Mouse (Mus musculus): ENCODE data around the gene Camta2. TPM values are rescaled to one million over a fixed set of nuclear protein-coding genes. Genes with fewer than 3 reads are reported as not detected.
A peak's percentile ranks its signal among the peaks of the same experiment; 100 is the strongest.

The Camta2 gene
- polyA plus RNA-seq, 1 experiment from 2014 or later = 10.9 TPM

GRCm38 (mm10) chr11:70646691-70647650 is 40.9 kb downstream of the Camta2 start, which contains the start of the genes Rnf167 and Slc25a11:
TSS of gene Rnf167 (plus strand) at chr11:70647235.
TSS of gene Slc25a11 (minus strand) at chr11:70647479.
- ATAC-seq (ENCODE audit: insufficient number of reproducible peaks, low FRiP score) = peak; percentile 89
- H3K4me1 ChIP-seq (replicated peaks) = peaks cover 51% of the 10 kb centered on the region
- H3K9me3 ChIP-seq (replicated peaks) = no peaks in the 10 kb centered on the region
- H3K27me3 ChIP-seq (replicated peaks) = no peaks in the 10 kb centered on the region
- peak within 1 kb of the TSS; percentile 89 for H3K4me3 ChIP-seq
- WGBS = under 1% methylated on average over 63 of the region's 63 CpGs
- H3K9ac ChIP-seq = peak within 1 kb of the TSS; percentile 97
- peak within 1 kb of the TSS; percentile 98 for H3K4me2 ChIP-seq
- peak within 1 kb of the TSS; percentile 99 for H3K27ac ChIP-seq (ENCODE audit: poor library complexity, severe bottlenecking)
- peaks cover 68% of the 10 kb centered on the region for H3K36me3 ChIP-seq

GRCm38 (mm10) chr11:70646259-70646555 is 41.7 kb downstream of the Camta2 start:
- ATAC-seq (ENCODE audit: insufficient number of reproducible peaks, low FRiP score) = no peak
- 28% methylated on average over 3 of the region's 3 CpGs for WGBS
- no peaks in the 10 kb centered on the region for H3K9me3 ChIP-seq (replicated peaks)
- H3K4me3 ChIP-seq = peak overlapping the region; percentile 80
- H3K27ac ChIP-seq (ENCODE audit: poor library complexity, severe bottlenecking) = peak overlapping the region; percentile 99
- peak overlapping the region; percentile 93 for H3K4me2 ChIP-seq
- peaks cover 61% of the 10 kb centered on the region for H3K36me3 ChIP-seq
- H3K9ac ChIP-seq = peak overlapping the region; percentile 97
- peaks cover 45% of the 10 kb centered on the region for H3K4me1 ChIP-seq (replicated peaks)
- no peaks in the 10 kb centered on the region for H3K27me3 ChIP-seq (replicated peaks)

DNA sequence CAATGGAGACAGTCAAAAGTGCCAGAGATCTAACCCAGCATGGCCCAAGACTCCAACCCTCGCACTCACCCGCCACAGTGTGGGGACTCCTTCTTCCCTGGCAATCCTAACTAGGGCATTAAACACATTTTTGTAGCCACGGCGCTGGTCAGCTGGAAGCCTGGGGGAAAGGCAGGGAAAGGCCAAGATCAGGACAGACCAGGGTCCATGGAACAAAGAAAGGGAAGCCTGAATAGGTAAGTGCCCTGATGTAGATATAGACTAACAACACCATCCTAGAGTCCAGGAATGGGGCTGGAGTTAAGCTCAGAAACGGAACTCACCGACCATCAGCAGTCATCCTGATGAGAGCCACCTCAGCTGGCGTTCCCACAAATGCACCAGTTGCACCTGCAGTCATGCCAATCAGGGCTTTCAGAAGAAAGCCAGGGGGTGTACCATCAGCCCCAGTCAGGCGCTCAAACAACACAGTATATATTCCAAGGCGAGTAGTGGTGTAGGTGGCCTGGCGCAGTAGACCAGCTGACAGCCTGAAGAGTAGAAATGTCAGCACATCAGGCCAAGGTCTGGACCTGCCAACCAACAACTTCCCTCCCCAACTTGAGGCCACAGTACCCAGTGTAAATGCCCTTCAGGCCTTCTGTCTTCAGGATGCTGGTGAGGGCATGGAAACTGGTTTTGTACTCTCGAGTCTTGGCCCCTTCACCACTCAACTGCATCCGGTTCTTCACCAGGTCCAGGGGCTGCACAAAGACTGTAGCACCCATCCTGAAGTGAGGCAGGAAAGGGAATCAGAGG is 42.2 kb downstream of the Camta2 start:
- peaks cover 56% of the 10 kb centered on the region for H3K36me3 ChIP-seq
- 79% methylated on average over 12 of the region's 12 CpGs for WGBS
- ATAC-seq (ENCODE audit: insufficient number of reproducible peaks, low FRiP score) = no peak

DNA sequence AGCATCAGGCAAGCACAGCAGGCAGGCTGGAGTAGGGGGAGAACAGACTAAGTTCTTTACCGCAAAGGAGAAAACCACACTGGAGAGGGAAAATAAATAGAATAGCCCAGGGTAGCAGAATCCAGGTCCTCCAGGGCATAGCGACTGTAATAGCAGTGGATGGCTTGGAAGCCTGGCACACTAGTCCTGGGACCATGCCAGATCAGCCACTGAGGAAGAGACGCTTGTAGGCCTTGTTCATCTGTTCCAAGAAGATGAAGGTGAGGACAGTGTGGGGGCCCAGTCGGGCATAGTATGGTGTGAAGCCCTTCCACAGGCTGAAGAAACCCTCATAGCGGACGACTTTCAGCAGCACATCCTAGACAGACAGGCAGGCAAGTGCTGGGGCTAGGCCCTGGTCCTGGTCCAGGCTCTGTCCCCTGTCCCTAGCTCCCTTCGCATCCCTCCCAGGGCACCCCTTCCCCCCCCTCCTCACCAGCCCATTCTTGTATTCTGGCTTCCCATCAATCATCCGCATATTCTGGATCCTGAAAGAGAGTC is 43.3 kb downstream of the Camta2 start:
- no peak overlapping the region for H3K4me2 ChIP-seq
- no peak overlapping the region for H3K27ac ChIP-seq (ENCODE audit: poor library complexity, severe bottlenecking)
- H3K36me3 ChIP-seq = peaks cover 47% of the 10 kb centered on the region
- 96% methylated on average over 8 of the region's 8 CpGs for WGBS
- H3K4me1 ChIP-seq (replicated peaks) = peaks cover 38% of the 10 kb centered on the region
- H3K27me3 ChIP-seq (replicated peaks) = no peaks in the 10 kb centered on the region
- H3K4me3 ChIP-seq = no peak overlapping the region
- H3K9ac ChIP-seq = peak overlapping the region; percentile 97; the same call in 1 of the 2 replicates
- no peaks in the 10 kb centered on the region for H3K9me3 ChIP-seq (replicated peaks)
- ATAC-seq (ENCODE audit: insufficient number of reproducible peaks, low FRiP score) = no peak

More for the DNA sequence above, 42.2 kb downstream of the Camta2 start:
- Histone ChIP-seq H3K9me3 (replicated peaks) (no peaks in the 10 kb centered on the region), H3K27me3 (replicated peaks) (no peaks in the 10 kb centered on the region), H3K4me1 (replicated peaks) (peaks cover 39% of the 10 kb centered on the region), H3K9ac (peak overlapping the region; percentile 97), H3K4me2 (peak overlapping the region; percentile 93), H3K4me3 (peak overlapping the region; percentile 80), H3K27ac (ENCODE audit: poor library complexity, severe bottlenecking) (peak overlapping the region; percentile 99)

DNA sequence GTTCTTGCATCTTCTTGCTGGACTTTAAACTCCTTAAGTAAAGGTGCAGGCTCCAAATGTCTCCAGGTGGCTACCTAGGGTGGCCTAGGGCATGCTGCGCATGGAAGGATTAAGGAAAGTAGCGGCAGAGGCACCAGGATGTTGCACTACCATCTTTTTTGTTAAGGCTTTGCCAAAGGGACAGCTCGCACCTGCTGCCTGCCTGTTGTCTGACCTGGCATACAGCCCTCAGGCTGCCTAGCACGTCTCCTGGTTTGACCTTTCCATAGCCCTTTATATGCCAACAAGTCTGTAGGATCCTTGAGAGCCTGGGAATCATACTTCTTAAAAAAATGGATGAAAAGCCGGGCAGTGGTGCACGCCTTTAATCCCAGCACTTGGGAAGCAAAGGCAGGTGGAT is 44.9 kb downstream of the Camta2 start:
- no peak overlapping the region for H3K4me2 ChIP-seq
- no peak overlapping the region for H3K4me3 ChIP-seq
- ATAC-seq (ENCODE audit: insufficient number of reproducible peaks, low FRiP score) = no peak
- H3K27me3 ChIP-seq (replicated peaks) = no peaks in the 10 kb centered on the region
- WGBS = 87% methylated on average over 6 of the region's 6 CpGs
- peaks cover 39% of the 10 kb centered on the region for H3K4me1 ChIP-seq (replicated peaks)
- no peak overlapping the region for H3K9ac ChIP-seq
- H3K36me3 ChIP-seq = peaks cover 33% of the 10 kb centered on the region
- H3K27ac ChIP-seq (ENCODE audit: poor library complexity, severe bottlenecking) = no peak overlapping the region
- no peaks in the 10 kb centered on the region for H3K9me3 ChIP-seq (replicated peaks)

DNA sequence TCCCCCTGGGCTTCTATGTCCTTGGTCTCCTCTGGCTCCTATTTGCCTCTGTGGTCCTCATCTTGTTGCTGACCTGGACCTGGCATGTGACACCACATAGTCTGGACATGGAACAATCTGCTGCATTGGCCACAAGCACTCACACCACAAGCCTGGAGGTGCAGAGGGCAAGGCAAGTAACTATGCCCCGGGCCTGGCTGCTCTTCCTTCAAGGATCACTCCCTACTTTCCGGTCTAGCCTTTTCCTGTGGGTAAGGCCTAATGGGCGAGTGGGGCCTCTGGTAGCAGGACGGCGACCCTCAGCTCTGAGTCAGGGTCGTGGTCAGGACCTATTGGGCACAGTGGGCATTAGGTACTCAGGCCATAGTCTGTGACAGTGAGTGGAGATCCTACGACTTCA is 46.7 kb downstream of the Camta2 start:
- peaks cover 36% of the 10 kb centered on the region for H3K4me1 ChIP-seq (replicated peaks)
- WGBS = 74% methylated on average over 7 of the region's 7 CpGs
- no peaks in the 10 kb centered on the region for H3K9me3 ChIP-seq (replicated peaks)

GRCm38 (mm10) chr11:70639976-70640375 is 47.9 kb downstream of the Camta2 start:
- H3K4me3 ChIP-seq = no peak overlapping the region
- H3K4me1 ChIP-seq (replicated peaks) = peaks cover 23% of the 10 kb centered on the region
- ATAC-seq (ENCODE audit: insufficient number of reproducible peaks, low FRiP score) = no peak
- H3K9me3 ChIP-seq (replicated peaks) = no peaks in the 10 kb centered on the region
- H3K27ac ChIP-seq (ENCODE audit: poor library complexity, severe bottlenecking) = no peak overlapping the region
- WGBS = 72% methylated on average over 8 of the region's 8 CpGs
- H3K4me2 ChIP-seq = no peak overlapping the region
- no peaks in the 10 kb centered on the region for H3K27me3 ChIP-seq (replicated peaks)
- H3K9ac ChIP-seq = no peak overlapping the region
- H3K36me3 ChIP-seq = peaks cover 23% of the 10 kb centered on the region

More for the DNA sequence above, 46.7 kb downstream of the Camta2 start:
- H3K36me3 ChIP-seq = peaks cover 33% of the 10 kb centered on the region
- no peak for ATAC-seq (ENCODE audit: insufficient number of reproducible peaks, low FRiP score)
- no peak overlapping the region for H3K4me3 ChIP-seq
- no peak overlapping the region for H3K4me2 ChIP-seq
- H3K27ac ChIP-seq (ENCODE audit: poor library complexity, severe bottlenecking) = no peak overlapping the region
- H3K9ac ChIP-seq = no peak overlapping the region
- no peaks in the 10 kb centered on the region for H3K27me3 ChIP-seq (replicated peaks)

- H3K36me3 ChIP-seq = peaks cover 12% of the 10 kb centered on the region
- no peak within 1 kb of the TSS for H3K4me3 ChIP-seq
- no peaks in the 10 kb centered on the region for H3K27me3 ChIP-seq (replicated peaks)
- peak within 1 kb of the TSS; percentile 28; the same call in 1 of the 2 replicates for H3K9ac ChIP-seq
- ATAC-seq (ENCODE audit: insufficient number of reproducible peaks, low FRiP score) = peak; percentile 81
- WGBS = 1% methylated on average over 5 of the region's 5 CpGs
- peaks cover 21% of the 10 kb centered on the region for H3K4me1 ChIP-seq (replicated peaks)
- peak within 1 kb of the TSS; percentile 34 for H3K4me2 ChIP-seq
- no peaks in the 10 kb centered on the region for H3K9me3 ChIP-seq (replicated peaks)
- peak within 1 kb of the TSS; percentile 39 for H3K27ac ChIP-seq (ENCODE audit: poor library complexity, severe bottlenecking)
Observed at GRCm38 (mm10) chr11:70638714-70639278, 49.1 kb downstream of the Camta2 start, which contains the start of gene Gp1ba. TSS of gene Gp1ba (plus strand) at chr11:70639122.

GRCm38 (mm10) chr11:70638293-70638692 is 49.6 kb downstream of the Camta2 start:
- Histone ChIP-seq H3K9me3 (replicated peaks) (no peaks in the 10 kb centered on the region), H3K27ac (ENCODE audit: poor library complexity, severe bottlenecking) (peak overlapping the region; percentile 39), H3K4me1 (replicated peaks) (peaks cover 21% of the 10 kb centered on the region), H3K4me2 (peak overlapping the region; percentile 34), H3K4me3 (no peak overlapping the region), H3K9ac (0 out of 2 replicates have a peak overlapping the region, but pooled peaks have one; percentile 28), H3K27me3 (replicated peaks) (no peaks in the 10 kb centered on the region), H3K36me3 (peaks cover 7% of the 10 kb centered on the region)
- 56% methylated on average over 1 of the region's 1 CpGs for WGBS
- peak; percentile 20; the same call in 1 of the 2 replicates for ATAC-seq (ENCODE audit: insufficient number of reproducible peaks, low FRiP score)

DNA sequence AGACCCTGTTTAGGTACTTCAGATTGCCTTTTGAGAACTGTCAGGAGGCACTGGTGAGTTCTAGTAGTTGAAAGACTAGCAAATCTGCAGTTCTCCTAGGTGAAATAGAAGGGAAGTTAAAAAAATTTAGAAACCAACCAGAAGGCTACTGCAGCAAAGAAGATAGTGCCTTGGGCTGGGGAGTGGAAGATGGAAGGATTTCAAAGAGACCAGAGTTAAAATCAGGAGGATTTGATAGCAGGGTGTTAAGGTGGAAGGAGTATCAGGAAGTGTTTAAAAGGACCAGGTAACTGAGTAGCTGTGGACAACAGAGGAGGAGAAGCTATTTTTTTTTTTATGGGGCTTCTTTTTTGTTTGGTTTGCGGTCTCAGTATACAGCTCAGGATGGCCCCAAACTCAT is 50.1 kb downstream of the Camta2 start:
- H3K4me2 ChIP-seq = no peak overlapping the region
- H3K4me1 ChIP-seq (replicated peaks) = peaks cover 21% of the 10 kb centered on the region
- H3K9me3 ChIP-seq (replicated peaks) = no peaks in the 10 kb centered on the region
- no peak overlapping the region for H3K4me3 ChIP-seq
- no peak overlapping the region for H3K27ac ChIP-seq (ENCODE audit: poor library complexity, severe bottlenecking)
- H3K27me3 ChIP-seq (replicated peaks) = no peaks in the 10 kb centered on the region
- H3K36me3 ChIP-seq = peaks cover 2% of the 10 kb centered on the region
- ATAC-seq (ENCODE audit: insufficient number of reproducible peaks, low FRiP score) = no peak
- no peak overlapping the region for H3K9ac ChIP-seq
- WGBS = 95% methylated on average over 1 of the region's 1 CpGs

All from heart, embryonic 12.5 days (tissue).